Mouse (Mus musculus): ENCODE data around the gene Slc4a5. TPM values are rescaled to one million over a fixed set of nuclear protein-coding genes. Genes with fewer than 3 reads are reported as not detected.

Slc4a5 gene
- polyA plus RNA-seq, 1 experiment from 2014 or later, result 0.79 TPM

DNA sequence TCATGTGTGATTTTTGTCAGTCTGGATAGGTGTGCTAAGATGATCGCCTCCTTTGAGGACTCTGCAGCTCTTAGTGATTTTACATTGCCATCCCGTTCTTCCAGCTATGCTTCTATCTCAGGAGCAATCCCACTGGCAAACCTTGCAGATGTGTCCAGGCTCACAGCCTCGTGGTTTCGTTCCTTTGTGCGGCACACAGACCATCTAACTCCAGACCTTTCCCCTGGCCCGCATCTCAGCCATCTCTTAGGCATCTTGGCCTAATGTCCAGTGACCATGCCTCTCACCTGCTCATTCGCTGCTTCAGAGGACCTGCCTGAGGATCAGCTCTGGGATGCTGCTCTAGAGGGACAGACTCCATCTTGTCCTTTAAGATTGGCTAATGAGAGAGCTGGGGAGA lies 130.5 kb downstream of the Slc4a5 start:
- peaks cover 32% of the 10 kb centered on the region for H3K36me3 ChIP-seq
- peak overlapping the region; percentile 95 for H3K27ac ChIP-seq (replicated peaks)
- no peak for DNase-seq (ENCODE audit: low spot score)
- H3K4me3 ChIP-seq, result peak overlapping the region; percentile 94
- no peaks in the 10 kb centered on the region for H3K27me3 ChIP-seq (ENCODE audit: low read depth, poor library complexity, severe bottlenecking)
- peaks cover 30% of the 10 kb centered on the region for H3K4me1 ChIP-seq
- H3K9me3 ChIP-seq (replicated peaks), result no peaks in the 10 kb centered on the region
- WGBS, result 87% methylated on average over 7 of the region's 7 CpGs

DNA sequence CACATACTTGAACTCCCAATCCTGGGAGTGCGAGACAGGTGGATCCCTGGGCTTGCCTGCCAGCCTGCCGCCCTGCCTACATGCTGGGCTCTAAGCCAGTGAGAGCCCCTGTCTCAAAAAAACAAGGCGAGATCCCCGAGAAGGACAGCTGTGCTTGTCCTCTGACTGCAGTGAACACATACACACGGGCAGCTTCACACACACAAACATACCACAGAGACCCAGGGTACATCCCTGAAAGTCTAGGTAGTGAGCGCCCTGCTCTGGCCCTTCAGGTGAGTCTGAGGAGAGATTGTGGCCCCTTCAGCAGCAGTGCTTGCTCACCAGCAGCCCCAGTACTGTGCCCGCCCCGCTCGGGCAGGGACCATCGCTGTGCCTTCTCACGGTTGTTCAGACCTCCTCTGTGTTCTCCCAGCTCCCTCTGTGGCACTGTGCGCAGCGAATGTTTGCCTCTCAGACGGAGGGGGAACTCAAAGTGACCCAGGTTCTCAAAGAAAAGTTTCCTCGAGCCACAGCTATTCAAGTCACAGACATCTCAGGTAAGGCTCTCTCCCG lies 131.3 kb downstream of the Slc4a5 start:
- WGBS, result 89% methylated on average over 16 of the region's 16 CpGs
- Histone ChIP-seq H3K27me3 (ENCODE audit: low read depth, poor library complexity, severe bottlenecking) (no peaks in the 10 kb centered on the region), H3K4me3 (peak overlapping the region; percentile 94; the same call in 1 of the 2 replicates), H3K36me3 (peaks cover 40% of the 10 kb centered on the region), H3K27ac (replicated peaks) (no peak overlapping the region; the same call in 1 of the 2 replicates), H3K9me3 (replicated peaks) (no peaks in the 10 kb centered on the region), H3K4me1 (peaks cover 30% of the 10 kb centered on the region)
- no peak for DNase-seq (ENCODE audit: low spot score)

DNA sequence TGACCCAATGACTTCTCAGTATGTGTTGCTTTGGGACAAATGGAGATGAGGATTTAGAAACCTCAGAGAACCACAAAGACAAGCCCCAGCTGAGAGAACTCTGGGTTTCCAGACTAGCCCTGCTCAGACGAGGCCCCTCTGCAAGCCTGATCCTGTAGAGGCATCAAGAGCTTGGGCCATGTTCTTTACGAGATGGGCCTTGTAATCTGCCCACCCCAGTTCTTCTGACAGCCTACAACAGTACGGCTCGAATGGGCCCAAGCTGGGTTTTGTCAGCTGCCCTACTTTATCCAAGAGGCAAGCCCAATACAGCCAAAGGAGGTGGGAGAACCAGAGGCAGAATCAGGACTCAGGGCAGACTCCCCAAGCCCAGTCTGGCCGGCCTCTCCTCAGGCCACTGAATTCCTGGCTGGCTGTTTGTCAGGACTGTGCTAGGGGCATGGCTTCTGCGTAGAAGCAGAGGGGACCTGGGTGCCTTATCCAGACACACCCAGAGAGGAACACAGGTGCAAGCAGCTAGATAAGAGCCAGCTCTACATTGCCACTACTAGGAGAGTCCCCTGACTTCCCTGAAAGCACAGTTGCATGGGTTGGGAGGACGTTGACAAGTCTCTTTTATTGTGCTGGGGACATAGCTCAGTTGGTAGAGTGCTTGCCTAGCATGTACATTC lies 132.0 kb downstream of the Slc4a5 start:
- Histone ChIP-seq H3K4me1 (peaks cover 30% of the 10 kb centered on the region), H3K4me3 (no peak overlapping the region), H3K27ac (replicated peaks) (no peak overlapping the region), H3K9me3 (replicated peaks) (no peaks in the 10 kb centered on the region), H3K36me3 (peaks cover 45% of the 10 kb centered on the region), H3K27me3 (ENCODE audit: low read depth, poor library complexity, severe bottlenecking) (no peaks in the 10 kb centered on the region)
- no peak for DNase-seq (ENCODE audit: low spot score)
- WGBS, result 86% methylated on average over 7 of the region's 7 CpGs

DNA sequence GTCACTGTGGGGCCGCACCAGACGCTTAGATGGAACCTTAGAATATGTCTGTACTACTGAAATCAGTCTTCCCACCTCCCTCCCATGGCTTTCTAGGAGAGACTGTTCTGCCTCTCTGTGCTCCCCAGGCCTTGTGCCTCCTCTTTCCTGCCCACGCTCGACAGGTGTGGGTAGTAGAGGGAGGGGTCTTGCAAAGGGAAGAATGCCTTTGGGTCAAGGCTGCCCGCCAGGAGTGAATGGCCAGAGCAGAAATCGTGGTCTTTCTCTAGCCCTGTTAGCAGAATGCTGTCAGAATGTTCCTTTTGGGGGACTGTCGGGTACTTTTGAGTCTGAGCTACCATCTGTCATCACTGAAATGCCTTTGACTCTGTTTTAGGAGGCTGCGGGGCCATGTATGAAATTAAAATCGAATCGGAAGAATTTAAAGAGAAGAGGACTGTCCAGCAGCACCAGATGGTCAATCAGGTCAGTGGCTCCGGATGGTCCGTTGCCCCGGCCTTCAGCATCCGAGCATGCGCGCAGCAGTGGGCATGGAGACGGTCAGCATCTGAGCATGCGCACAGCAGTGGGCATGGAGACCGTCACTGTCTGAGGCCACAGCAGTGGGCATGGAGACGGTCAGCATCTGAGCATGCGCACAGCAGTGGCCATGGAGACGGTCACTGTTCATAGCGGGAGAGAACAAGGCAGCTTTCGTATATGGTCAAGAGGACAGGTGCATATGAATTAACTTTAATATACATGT lies 133.2 kb downstream of the Slc4a5 start:
- no peaks in the 10 kb centered on the region for H3K27me3 ChIP-seq (ENCODE audit: low read depth, poor library complexity, severe bottlenecking)
- WGBS, result 97% methylated on average over 24 of the region's 24 CpGs
- H3K4me1 ChIP-seq, result peaks cover 30% of the 10 kb centered on the region
- no peak for DNase-seq (ENCODE audit: low spot score)
- H3K4me3 ChIP-seq, result no peak overlapping the region
- H3K9me3 ChIP-seq (replicated peaks), result no peaks in the 10 kb centered on the region
- no peak overlapping the region for H3K27ac ChIP-seq (replicated peaks)
- peaks cover 56% of the 10 kb centered on the region for H3K36me3 ChIP-seq

Other genes starting within 250 kb of the Slc4a5 start
- gene Dok1, start 186.4 kb upstream of the Slc4a5 start, polyA plus RNA-seq (2016; fragmentation: Nextera tagmentation; extraction: Ambion mirVana), result 8.8 and 9.9 TPM in 2 replicates
- 7.9 and 9.3 TPM in 2 replicates for gene Loxl3, start 185.7 kb upstream of the Slc4a5 start, polyA plus RNA-seq (2016; fragmentation: Nextera tagmentation; extraction: Ambion mirVana)
- 162 and 175 TPM in 2 replicates for gene Aup1, start 165.3 kb upstream of the Slc4a5 start, polyA plus RNA-seq (2016; fragmentation: Nextera tagmentation; extraction: Ambion mirVana)
- 79.7 and 82.7 TPM in 2 replicates for gene Htra2, start 164.6 kb upstream of the Slc4a5 start, polyA plus RNA-seq (2016; fragmentation: Nextera tagmentation; extraction: Ambion mirVana)
- 1.8 and 2.0 TPM in 2 replicates for gene Dqx1, start 162.0 kb upstream of the Slc4a5 start, polyA plus RNA-seq (2016; fragmentation: Nextera tagmentation; extraction: Ambion mirVana)
- 0.79 TPM in 1 of 2 replicates, not detected in the other for gene Tlx2, start 149.5 kb upstream of the Slc4a5 start, polyA plus RNA-seq (2016; fragmentation: Nextera tagmentation; extraction: Ambion mirVana)
- gene Pcgf1, start 142.0 kb upstream of the Slc4a5 start, polyA plus RNA-seq (2016; fragmentation: Nextera tagmentation; extraction: Ambion mirVana), result 36.5 and 37.7 TPM in 2 replicates
- gene Lbx2, start 133.5 kb upstream of the Slc4a5 start, polyA plus RNA-seq (2016; fragmentation: Nextera tagmentation; extraction: Ambion mirVana), result 0.29 and 0.73 TPM in 2 replicates
- gene Ccdc142, start 118.2 kb upstream of the Slc4a5 start, polyA plus RNA-seq (2016; fragmentation: Nextera tagmentation; extraction: Ambion mirVana), result 2.0 and 3.1 TPM in 2 replicates
- 2.4 and 3.1 TPM in 2 replicates for gene Gm42688, start 118.2 kb upstream of the Slc4a5 start, polyA plus RNA-seq (2016; fragmentation: Nextera tagmentation; extraction: Ambion mirVana)
- gene Mrpl53, start 110.8 kb upstream of the Slc4a5 start, polyA plus RNA-seq (2016; fragmentation: Nextera tagmentation; extraction: Ambion mirVana), result 148 and 153 TPM in 2 replicates
- 31.8 and 33.7 TPM in 2 replicates for gene Mogs, start 104.3 kb upstream of the Slc4a5 start, polyA plus RNA-seq (2016; fragmentation: Nextera tagmentation; extraction: Ambion mirVana)
- gene Wbp1, start 98.3 kb upstream of the Slc4a5 start, polyA plus RNA-seq (2016; fragmentation: Nextera tagmentation; extraction: Ambion mirVana), result 138 and 180 TPM in 2 replicates
- gene Ino80b, start 94.4 kb upstream of the Slc4a5 start, polyA plus RNA-seq (2016; fragmentation: Nextera tagmentation; extraction: Ambion mirVana), result 18.2 and 18.7 TPM in 2 replicates
- gene Rtkn, start 84.4 kb upstream of the Slc4a5 start, polyA plus RNA-seq (2016; fragmentation: Nextera tagmentation; extraction: Ambion mirVana), result 35.3 and 39.7 TPM in 2 replicates
- gene Wdr54, start 63.4 kb upstream of the Slc4a5 start, polyA plus RNA-seq (2016; fragmentation: Nextera tagmentation; extraction: Ambion mirVana), result 13.0 and 14.6 TPM in 2 replicates
- gene 1700003E16Rik, start 63.4 kb upstream of the Slc4a5 start, polyA plus RNA-seq (2016; fragmentation: Nextera tagmentation; extraction: Ambion mirVana), result 1.9 and 2.0 TPM in 2 replicates
- 105 and 128 TPM in 2 replicates for gene Dctn1, start 53.9 kb upstream of the Slc4a5 start, polyA plus RNA-seq (2016; fragmentation: Nextera tagmentation; extraction: Ambion mirVana)
- 53.2 and 64.0 TPM in 2 replicates for gene Mthfd2, start 106.1 kb downstream of the Slc4a5 start, polyA plus RNA-seq (2016; fragmentation: Nextera tagmentation; extraction: Ambion mirVana)
- 60.4 and 61.5 TPM in 2 replicates for gene Mob1a, start 106.2 kb downstream of the Slc4a5 start, polyA plus RNA-seq (2016; fragmentation: Nextera tagmentation; extraction: Ambion mirVana)
- gene Bola3, start 129.3 kb downstream of the Slc4a5 start, polyA plus RNA-seq (2016; fragmentation: Nextera tagmentation; extraction: Ambion mirVana), result 152 and 156 TPM in 2 replicates
- 45.1 and 51.0 TPM in 2 replicates for gene Tet3, start 239.3 kb downstream of the Slc4a5 start, polyA plus RNA-seq (2016; fragmentation: Nextera tagmentation; extraction: Ambion mirVana)

Measured in midbrain, embryonic 10.5 days (tissue).